Mouse (Mus musculus) cerebellum, adult 2 months (tissue): ENCODE results near the gene Spata7. TPM values are rescaled to one million over a fixed set of nuclear protein-coding genes. Genes with fewer than 3 reads are reported as not detected.

ENCODE experiments used
- DNase-seq, 2 experiments: peaks; one replicate each; pipeline ENCODE4 v3.0.0; 2021
- H3K27ac ChIP-seq: fragments of 200-500 bp; 2 replicates; pipeline ENCODE4 v1.5.1; 2012; ENCODE audit warnings: low read length, control low read depth, inconsistent platforms; ENCODE audit not compliant: insufficient read depth
- H3K27me3 ChIP-seq: fragments of 200-500 bp; 2 replicates; pipeline ENCODE4 v1.6.1; 2012; ENCODE audit warnings: inconsistent platforms, mild to moderate bottlenecking, low read length, moderate library complexity; ENCODE audit not compliant: control insufficient read depth, insufficient read depth
- H3K4me1 ChIP-seq: fragments of 200-500 bp; 2 replicates; pipeline ENCODE4 v1.6.1; 2011; ENCODE audit warnings: low read length; ENCODE audit not compliant: control insufficient read depth, insufficient read depth
- H3K4me3 ChIP-seq: fragments of 200-500 bp; replicated peaks from 2 replicates; pipeline ENCODE3; 2011; ENCODE audit warnings: mild to moderate bottlenecking, low read depth, low read length, control low read depth; ENCODE audit not compliant: insufficient read depth
- CTCF ChIP-seq: fragments of 200-500 bp; IDR thresholded peaks from 2 replicates; pipeline ENCODE4 v1.5.1; 2011; ENCODE audit warnings: low read depth, mild to moderate bottlenecking, control low read depth, low read length, moderate library complexity, borderline replicate concordance; ENCODE audit not compliant: insufficient read depth
- POLR2A ChIP-seq: fragments of 200-500 bp; IDR thresholded peaks from 2 replicates; pipeline ENCODE4 v1.6.1; 2011; ENCODE audit warnings: low read length, control low read depth, borderline replicate concordance; ENCODE audit not compliant: insufficient read depth
- WGBS: fragments of 180-500 bp; shearing (Covaris S2); methylation state at CpG from one replicate; pipeline ENCODE4 v1.1.7; 2018; 5-methylcytosine and 5-hydroxymethylcytosine counted together
- polyA plus RNA-seq: library from polyadenylated mRNA; depleted of rRNA; stranded (reverse); fragments of >200 nt; gene quantifications from 2 replicates; pipeline ENCODE4 v1.2.3, GENCODE M21; 2012

The Spata7 gene
- polyA plus RNA-seq, 1 experiment, result 24.2 TPM

DNA sequence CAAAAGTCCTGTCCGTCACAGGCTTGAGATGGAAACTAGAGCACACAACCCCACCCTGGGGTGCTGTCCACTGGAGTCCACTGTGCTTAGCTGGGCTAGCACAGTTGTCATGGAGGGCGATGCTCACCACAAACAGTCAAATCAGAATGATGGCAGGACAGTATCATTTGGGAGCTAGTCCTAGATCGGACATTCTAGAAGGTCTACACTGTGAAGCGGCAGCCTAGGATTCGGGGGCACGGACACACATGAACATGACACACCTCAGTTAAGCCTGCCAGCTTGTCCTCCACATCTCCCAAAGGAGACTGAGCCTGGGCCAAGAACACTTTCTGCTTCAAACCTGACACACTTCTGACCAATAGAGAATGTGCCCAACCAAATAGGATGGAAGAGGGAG, 48.9 kb downstream of the Spata7 start:
- H3K4me1 ChIP-seq, result no peaks in the 10 kb centered on the region
- no peak for DNase-seq
- TF ChIP-seq POLR2A (no peak), CTCF (no peak)
- WGBS, result 90% methylated on average over 6 of the region's 6 CpGs
- H3K4me3 ChIP-seq, result no peak overlapping the region
- H3K27ac ChIP-seq, result no peak overlapping the region
- H3K27me3 ChIP-seq, result no peaks in the 10 kb centered on the region

DNA sequence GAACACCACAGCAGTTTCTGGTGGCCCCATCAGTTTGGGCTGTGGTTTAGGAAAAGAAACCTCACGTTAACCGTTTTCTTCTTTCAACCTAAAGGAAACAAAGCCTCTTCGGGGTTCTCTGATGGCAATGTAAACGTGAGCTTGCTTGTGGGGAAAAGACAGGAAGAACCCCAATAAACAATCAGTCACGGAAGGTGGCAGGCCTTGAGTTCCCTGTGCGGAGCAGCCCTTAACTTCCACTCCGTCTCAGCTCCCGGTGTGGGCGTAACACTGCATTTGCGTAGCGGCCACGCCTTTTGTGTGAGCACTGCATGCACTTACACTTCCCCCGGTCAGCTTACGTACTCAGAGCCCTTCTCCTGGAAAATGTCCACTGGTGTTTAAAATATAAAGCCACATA, 49.4 kb downstream of the Spata7 start:
- no peak overlapping the region for H3K27ac ChIP-seq
- no peaks in the 10 kb centered on the region for H3K4me1 ChIP-seq
- no peaks in the 10 kb centered on the region for H3K27me3 ChIP-seq
- 68% methylated on average over 14 of the region's 14 CpGs for WGBS
- no peak for DNase-seq
- no peak overlapping the region for H3K4me3 ChIP-seq
- TF ChIP-seq CTCF, result no peak
- no peak for TF ChIP-seq POLR2A

DNA sequence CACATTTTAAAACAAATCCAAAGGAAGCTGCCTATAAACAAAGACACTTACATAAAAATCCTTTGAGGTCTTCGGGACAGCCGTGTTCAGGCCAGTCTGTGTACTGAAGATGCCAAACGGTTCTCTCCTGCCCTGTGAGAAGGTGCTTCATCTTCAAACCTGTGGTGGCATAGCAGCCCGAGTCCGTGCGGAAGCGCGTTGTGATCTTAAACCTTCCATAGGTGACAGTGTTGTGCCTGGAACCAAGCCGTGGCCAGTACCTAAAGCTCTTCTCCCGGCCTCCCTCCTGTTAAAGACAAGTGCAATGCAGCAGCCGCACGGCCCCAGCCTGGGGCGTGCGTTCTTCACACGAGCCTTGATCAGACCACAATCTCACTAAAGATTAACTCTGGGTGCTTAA, 51.9 kb downstream of the Spata7 start:
- H3K4me3 ChIP-seq, result no peak overlapping the region
- no peaks in the 10 kb centered on the region for H3K27me3 ChIP-seq
- no peaks in the 10 kb centered on the region for H3K4me1 ChIP-seq
- H3K27ac ChIP-seq, result no peak overlapping the region
- WGBS, result 91% methylated on average over 15 of the region's 15 CpGs
- no peak for DNase-seq
- TF ChIP-seq POLR2A, result no peak
- TF ChIP-seq CTCF, result no peak

DNA sequence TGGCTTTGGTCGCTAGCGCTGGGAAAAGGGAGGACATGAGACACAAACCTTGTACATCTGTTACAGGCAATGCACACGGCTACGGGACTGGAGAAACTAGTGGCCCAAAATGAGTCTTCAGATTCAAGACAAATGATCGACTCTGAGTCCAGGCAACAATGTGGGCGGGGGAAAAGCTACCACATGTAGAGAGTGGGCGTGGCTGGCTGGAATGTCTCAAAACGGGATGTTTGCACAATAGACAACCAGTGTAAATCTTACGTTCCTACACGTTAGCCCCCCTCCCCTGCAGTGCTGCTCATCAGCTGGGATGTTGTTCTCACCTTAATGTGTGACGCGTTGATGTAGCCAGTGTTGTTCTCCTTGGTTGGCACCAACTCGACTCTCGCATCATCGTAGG, 54.2 kb downstream of the Spata7 start:
- no peaks in the 10 kb centered on the region for H3K27me3 ChIP-seq
- H3K4me3 ChIP-seq, result no peak overlapping the region
- no peaks in the 10 kb centered on the region for H3K4me1 ChIP-seq
- DNase-seq, result no peak
- 79% methylated on average over 15 of the region's 15 CpGs for WGBS
- H3K27ac ChIP-seq, result no peak overlapping the region
- no peak for TF ChIP-seq POLR2A
- TF ChIP-seq CTCF, result no peak

DNA sequence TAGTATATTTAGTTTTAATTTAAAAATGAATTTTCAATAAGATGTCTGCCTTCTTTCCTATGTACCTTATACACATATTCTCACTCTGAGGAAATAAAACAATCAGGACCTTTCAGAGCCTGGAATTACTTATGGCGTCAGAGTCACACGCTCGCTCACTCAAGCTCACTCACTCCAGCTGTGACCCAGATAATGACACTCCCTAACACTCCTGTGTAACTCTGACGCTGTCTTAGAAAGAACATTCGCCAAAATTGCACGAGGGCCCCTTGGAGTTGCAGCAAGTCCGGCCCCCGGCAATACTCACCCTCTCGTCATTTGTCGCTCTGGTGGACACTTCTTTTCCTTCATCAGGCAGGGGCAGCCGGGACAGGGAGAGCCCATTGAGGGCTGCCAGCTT, 55.2 kb downstream of the Spata7 start:
- WGBS, result 71% methylated on average over 11 of the region's 11 CpGs
- TF ChIP-seq POLR2A, result no peak
- TF ChIP-seq CTCF, result no peak
- DNase-seq, result no peak

DNA sequence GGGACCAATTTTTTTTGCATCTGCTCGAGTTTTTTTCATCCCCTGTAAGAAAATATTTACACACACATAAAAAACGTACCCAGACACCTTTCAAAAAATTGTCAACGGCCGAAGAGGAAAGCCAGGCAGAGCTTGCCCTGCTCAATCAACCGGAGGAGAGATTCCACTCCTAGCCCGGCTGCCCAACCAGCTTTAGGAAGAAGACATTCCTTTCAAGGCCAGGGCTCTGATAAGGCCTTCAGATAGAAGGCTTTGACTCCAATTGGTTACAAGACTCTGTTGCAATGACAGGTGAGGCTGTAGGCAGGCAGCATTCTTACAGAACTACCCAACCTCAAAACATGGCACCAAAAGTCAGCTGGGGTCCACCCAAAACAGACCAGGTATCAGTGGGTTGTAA, 55.6 kb downstream of the Spata7 start:
- DNase-seq, result no peak
- 74% methylated on average over 6 of the region's 6 CpGs for WGBS
- H3K27ac ChIP-seq, result no peak overlapping the region
- no peaks in the 10 kb centered on the region for H3K4me1 ChIP-seq
- TF ChIP-seq CTCF (no peak), POLR2A (no peak)
- H3K4me3 ChIP-seq, result no peak overlapping the region
- no peaks in the 10 kb centered on the region for H3K27me3 ChIP-seq

More for the DNA sequence above, 55.2 kb downstream of the Spata7 start:
- Histone ChIP-seq H3K4me3 (no peak overlapping the region), H3K27ac (no peak overlapping the region), H3K27me3 (no peaks in the 10 kb centered on the region), H3K4me1 (no peaks in the 10 kb centered on the region)

DNA sequence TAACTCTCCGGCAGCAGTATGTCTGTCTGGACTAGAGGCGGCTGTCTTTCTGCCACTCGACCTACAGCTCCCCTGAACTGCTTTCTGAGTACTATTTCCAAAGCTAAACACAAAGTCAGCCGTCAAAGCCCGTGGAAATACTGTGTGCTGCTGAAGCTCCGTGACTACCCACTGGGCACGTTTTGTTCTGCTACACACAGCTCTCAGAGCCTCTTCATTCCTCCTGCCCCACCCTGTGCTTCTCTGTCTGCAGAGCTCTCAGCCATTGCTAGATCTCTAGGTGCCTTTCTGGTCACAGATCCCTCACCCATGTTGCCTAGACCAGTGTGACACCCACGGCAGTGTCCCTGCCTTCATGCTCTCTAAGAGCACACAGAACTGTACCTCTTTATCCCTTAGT, 62.3 kb downstream of the Spata7 start:
- no peaks in the 10 kb centered on the region for H3K27me3 ChIP-seq
- DNase-seq, result no peak
- no peak for TF ChIP-seq CTCF
- TF ChIP-seq POLR2A, result no peak
- H3K4me3 ChIP-seq, result no peak overlapping the region
- no peaks in the 10 kb centered on the region for H3K4me1 ChIP-seq
- 72% methylated on average over 8 of the region's 8 CpGs for WGBS
- no peak overlapping the region for H3K27ac ChIP-seq

DNA sequence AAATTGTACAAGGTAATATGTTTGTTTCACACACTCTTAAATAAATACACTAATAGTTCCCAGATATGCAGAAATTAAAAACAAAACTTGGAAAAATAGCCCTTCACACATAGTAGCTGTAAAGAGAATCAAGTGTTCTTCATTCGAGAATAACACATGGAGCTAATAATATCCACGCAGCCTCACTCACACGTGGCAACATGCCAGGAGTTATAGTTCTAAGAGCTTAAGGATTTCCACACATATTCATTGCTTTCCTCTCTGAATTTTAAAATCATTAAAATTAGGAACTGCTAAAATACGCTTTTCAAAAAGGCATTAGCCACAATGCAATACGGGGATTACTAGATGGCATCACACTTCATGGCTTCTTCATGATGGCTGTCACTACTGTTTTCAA, 69.2 kb downstream of the Spata7 start:
- no peaks in the 10 kb centered on the region; the same call in 1 of the 2 replicates for H3K4me1 ChIP-seq
- no peak overlapping the region for H3K27ac ChIP-seq
- TF ChIP-seq POLR2A, result no peak
- DNase-seq, result no peak
- 74% methylated on average over 5 of the region's 5 CpGs for WGBS
- no peaks in the 10 kb centered on the region for H3K27me3 ChIP-seq
- H3K4me3 ChIP-seq, result no peak overlapping the region
